Mouse (Mus musculus) leukemia stem cell, adult 10-12 weeks (primary cell): ENCODE measurements around the gene Insig2. TPM values are rescaled to one million over a fixed set of nuclear protein-coding genes. Genes with fewer than 3 reads are reported as not detected.

Experiments
- polyA plus RNA-seq: library from polyadenylated mRNA; stranded (reverse); fragments of >175 nt; gene quantifications from 2 replicates; pipeline ENCODE4 v1.2.3, GENCODE M21; 2012; ENCODE audit warnings: low replicate concordance

Gene Insig2
- polyA plus RNA-seq = 0.62 and 3.1 TPM in 2 replicates

DNA sequence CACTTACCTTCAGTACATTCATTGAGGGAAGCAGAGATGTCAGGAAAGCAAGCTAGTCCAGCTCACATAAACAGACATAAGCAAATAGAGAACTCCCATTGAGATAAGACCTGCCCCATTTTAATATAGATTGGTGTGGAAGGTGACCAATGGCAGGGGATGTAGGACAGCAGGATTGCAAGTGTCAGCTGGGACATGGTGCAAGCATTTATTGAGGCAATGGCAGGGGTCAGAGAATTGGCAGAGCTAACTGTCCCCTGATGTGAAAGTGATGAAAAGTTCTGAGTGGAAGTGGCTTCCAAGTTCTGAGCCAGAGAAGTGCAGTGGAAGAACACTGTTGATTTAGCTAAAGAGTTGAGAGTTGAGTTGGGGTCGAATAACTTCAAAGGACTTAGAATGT, at the start of gene Insig2:
TSS of gene Insig2 (minus strand) at position 105 of the 400 bp plus-strand sequence.

Other genes with a start within 250 kb of the Insig2 start
- 2.2 and 3.5 TPM in 2 replicates for gene Ccdc93, start 98.5 kb upstream of the Insig2 start, polyA plus RNA-seq
- gene Htr5b, start 195.9 kb upstream of the Insig2 start, polyA plus RNA-seq = not detected in 2 replicates
- 4.4 and 11.9 TPM in 2 replicates for gene Ddx18, start 235.4 kb upstream of the Insig2 start, polyA plus RNA-seq